Mouse (Mus musculus) embryonic facial prominence, embryonic 10.5 days (tissue): ENCODE measurements around the gene Rab25. TPM values are rescaled to one million over a fixed set of nuclear protein-coding genes. Genes with fewer than 3 reads are reported as not detected.

Experiments
- DNase-seq: peaks from one replicate; pipeline ENCODE4 v3.0.0-alpha.2; 2017; ENCODE audit warnings: low spot score
- H3K27ac ChIP-seq: fragments of 300-500 bp; sonication (generic); replicated peaks from 2 replicates; pipeline ENCODE4 v1.5.1; 2016; ENCODE audit warnings: mild to moderate bottlenecking
- H3K27me3 ChIP-seq: fragments of 300-500 bp; sonication (generic); replicated peaks from 2 replicates; pipeline ENCODE4 v1.6.1; 2016; ENCODE audit warnings: low read depth, mild to moderate bottlenecking; ENCODE audit not compliant: poor library complexity, severe bottlenecking
- H3K36me3 ChIP-seq: fragments of 300-500 bp; sonication (generic); replicated peaks from 2 replicates; pipeline ENCODE4 v1.6.1; 2016; ENCODE audit warnings: mild to moderate bottlenecking, moderate library complexity
- H3K4me1 ChIP-seq: fragments of 300-500 bp; sonication (generic); 2 replicates; pipeline ENCODE4 v1.6.1; 2016
- H3K4me3 ChIP-seq: fragments of 300-500 bp; sonication (generic); 2 replicates; pipeline ENCODE4 v1.5.1; 2016; ENCODE audit warnings: mild to moderate bottlenecking, moderate library complexity
- H3K9me3 ChIP-seq: fragments of 300-500 bp; sonication (generic); 2 replicates; pipeline ENCODE4 v1.6.1; 2016; ENCODE audit warnings: mild to moderate bottlenecking
- WGBS: fragments of 180-500 bp; shearing (Covaris S2); methylation state at CpG from one replicate; pipeline ENCODE4 v1.1.7; 2016; 5-methylcytosine and 5-hydroxymethylcytosine counted together
- polyA plus RNA-seq: library from polyadenylated mRNA; unstranded; fragments of >200 nt; fragmentation: Nextera tagmentation; extraction: Ambion mirVana; gene quantifications from 2 replicates; pipeline ENCODE4 v1.2.1, GENCODE M21; 2016

The Rab25 gene
- polyA plus RNA-seq, 1 experiment from 2014 or later, result 5.8 TPM

DNA sequence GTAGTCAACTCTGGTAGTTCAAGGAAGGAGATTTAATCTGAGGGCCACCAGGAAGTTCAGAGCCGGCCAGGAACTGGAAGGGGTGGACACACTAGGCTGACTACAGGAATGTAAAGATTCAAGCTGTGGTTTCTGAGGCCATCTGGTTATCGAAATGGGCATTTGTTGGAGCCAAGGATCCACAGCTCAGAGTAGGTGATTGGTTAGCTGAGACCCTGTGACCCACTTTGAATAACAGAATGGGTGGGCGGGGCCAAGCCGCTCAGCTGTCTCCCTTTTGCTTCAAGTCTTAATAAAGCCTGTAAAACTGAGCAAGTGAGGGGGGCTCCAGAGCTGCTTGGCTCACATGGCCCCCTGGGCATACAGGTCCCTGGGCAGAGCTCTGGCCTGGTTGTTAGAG lies 13.9 kb upstream of the Rab25 start:
- no peaks in the 10 kb centered on the region for H3K9me3 ChIP-seq
- no peak overlapping the region for H3K4me3 ChIP-seq
- no peak overlapping the region for H3K27ac ChIP-seq
- peaks cover 100% of the 10 kb centered on the region for H3K36me3 ChIP-seq
- DNase-seq, result no peak
- WGBS, result 69% methylated on average over 4 of the region's 4 CpGs
- no peaks in the 10 kb centered on the region for H3K27me3 ChIP-seq
- H3K4me1 ChIP-seq, result no peaks in the 10 kb centered on the region

DNA sequence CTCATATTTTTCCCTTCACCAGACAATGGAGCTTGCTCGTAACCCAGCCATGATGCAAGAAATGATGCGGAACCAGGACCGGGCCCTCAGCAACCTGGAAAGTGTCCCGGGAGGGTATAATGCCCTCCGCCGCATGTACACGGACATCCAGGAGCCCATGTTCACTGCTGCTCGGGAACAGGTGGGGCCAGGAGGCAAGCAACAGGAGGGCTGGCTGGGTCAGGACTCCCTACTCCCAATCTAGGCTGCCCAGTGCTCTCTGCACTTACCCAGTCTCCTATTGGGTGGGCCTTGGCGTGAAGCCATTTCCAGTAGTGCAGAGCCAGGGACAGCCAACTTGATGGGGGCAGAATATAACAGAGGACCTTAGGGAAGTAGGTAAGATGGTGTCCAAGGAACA lies 11.5 kb upstream of the Rab25 start:
- no peak overlapping the region for H3K27ac ChIP-seq
- no peak overlapping the region for H3K4me3 ChIP-seq
- peaks cover 97% of the 10 kb centered on the region for H3K36me3 ChIP-seq
- H3K9me3 ChIP-seq, result no peaks in the 10 kb centered on the region
- H3K27me3 ChIP-seq, result no peaks in the 10 kb centered on the region
- DNase-seq, result no peak
- H3K4me1 ChIP-seq, result peaks cover 18% of the 10 kb centered on the region
- 94% methylated on average over 9 of the region's 9 CpGs for WGBS

GRCm38 (mm10) chr3:88556616-88557015 lies 8.5 kb upstream of the Rab25 start:
- Histone ChIP-seq H3K36me3 (peaks cover 67% of the 10 kb centered on the region), H3K4me1 (peaks cover 36% of the 10 kb centered on the region), H3K9me3 (no peaks in the 10 kb centered on the region), H3K27ac (no peak overlapping the region), H3K4me3 (no peak overlapping the region), H3K27me3 (no peaks in the 10 kb centered on the region)
- DNase-seq, result no peak
- WGBS, result 92% methylated on average over 8 of the region's 8 CpGs

DNA sequence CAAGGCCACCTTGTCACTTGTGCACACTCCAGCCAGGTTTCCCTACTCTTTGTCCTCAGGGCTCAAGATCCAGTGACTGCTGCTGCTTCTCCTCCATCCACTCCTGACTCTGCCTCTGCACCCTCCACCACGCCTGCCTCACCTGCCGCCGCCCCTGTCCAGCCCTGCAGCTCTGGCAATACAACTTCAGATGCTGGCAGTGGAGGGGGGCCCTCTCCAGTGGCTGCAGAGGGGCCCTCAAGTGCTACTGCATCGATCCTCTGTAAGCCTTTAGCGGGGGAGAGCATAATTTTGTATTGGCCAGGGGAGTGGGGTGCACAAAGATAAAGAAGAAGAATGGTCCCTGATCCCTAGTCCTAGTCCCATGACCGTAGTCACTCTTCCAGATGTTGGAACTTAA lies 7.6 kb upstream of the Rab25 start:
- 96% methylated on average over 6 of the region's 6 CpGs for WGBS
- DNase-seq, result no peak
- no peaks in the 10 kb centered on the region for H3K9me3 ChIP-seq
- H3K4me3 ChIP-seq, result peak overlapping the region; percentile 94; the same call in 1 of the 2 replicates
- H3K4me1 ChIP-seq, result peaks cover 42% of the 10 kb centered on the region
- H3K27me3 ChIP-seq, result no peaks in the 10 kb centered on the region
- peaks cover 58% of the 10 kb centered on the region for H3K36me3 ChIP-seq
- no peak overlapping the region for H3K27ac ChIP-seq

DNA sequence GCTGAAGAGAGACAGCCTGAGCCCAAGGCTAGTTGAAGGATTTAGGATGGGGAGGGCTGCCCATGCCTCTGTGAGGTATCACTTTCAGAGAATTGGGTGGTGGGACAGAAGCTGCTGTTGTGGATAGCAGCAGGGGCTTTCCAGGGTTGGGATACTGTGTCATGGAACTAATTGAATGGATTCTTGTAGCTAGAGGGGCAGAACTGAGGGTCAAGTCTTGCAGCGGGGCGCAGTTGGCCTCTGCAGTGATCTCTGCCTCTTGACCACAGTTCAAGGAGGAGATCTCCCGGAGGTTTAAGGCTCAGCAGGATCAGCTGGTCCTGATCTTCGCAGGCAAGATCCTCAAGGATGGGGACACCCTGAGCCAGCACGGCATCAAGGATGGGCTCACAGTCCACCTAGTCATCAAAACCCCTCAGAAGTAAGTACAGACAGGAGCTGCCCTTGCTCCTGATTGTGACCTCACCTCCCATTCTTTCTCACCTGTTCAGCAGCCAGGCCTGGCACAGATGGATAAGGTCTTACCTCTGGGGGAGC lies 7.0 kb upstream of the Rab25 start:
- 77% methylated on average over 5 of the region's 5 CpGs for WGBS
- DNase-seq, result no peak
- Histone ChIP-seq H3K9me3 (no peaks in the 10 kb centered on the region), H3K27me3 (no peaks in the 10 kb centered on the region), H3K4me3 (peak overlapping the region; percentile 94), H3K27ac (no peak overlapping the region; the same call in 1 of the 2 replicates), H3K36me3 (peaks cover 52% of the 10 kb centered on the region), H3K4me1 (peaks cover 42% of the 10 kb centered on the region)

GRCm38 (mm10) chr3:88553880-88554586 lies 5.9 kb upstream of the Rab25 start:
- Histone ChIP-seq H3K4me3 (peak overlapping the region; percentile 94), H3K4me1 (peaks cover 45% of the 10 kb centered on the region), H3K27ac (peak overlapping the region; percentile 99), H3K27me3 (no peaks in the 10 kb centered on the region), H3K9me3 (no peaks in the 10 kb centered on the region), H3K36me3 (peaks cover 47% of the 10 kb centered on the region)
- WGBS, result 1% methylated on average over 41 of the region's 41 CpGs
- DNase-seq, result no peak

- peaks cover 42% of the 10 kb centered on the region for H3K36me3 ChIP-seq
- H3K27ac ChIP-seq, result peak within 1 kb of the TSS; percentile 99
- DNase-seq, result peak; percentile 97
- WGBS, result under 1% methylated on average over 36 of the region's 37 CpGs
- no peaks in the 10 kb centered on the region for H3K27me3 ChIP-seq
- H3K4me1 ChIP-seq, result peaks cover 46% of the 10 kb centered on the region
- peak within 1 kb of the TSS; percentile 94 for H3K4me3 ChIP-seq
- H3K9me3 ChIP-seq, result no peaks in the 10 kb centered on the region
Observed at GRCm38 (mm10) chr3:88553525-88553879, 5.4 kb upstream of the Rab25 start, which contains the start of gene Ubqln4. Gene Ubqln4, plus strand, starts transcription at chr3:88553758.

GRCm38 (mm10) chr3:88552676-88553524 lies 4.8 kb upstream of the Rab25 start, which contains the start of gene Lamtor2:
Gene Lamtor2, minus strand, starts transcription at chr3:88553074.
- H3K27ac ChIP-seq, result peak within 1 kb of the TSS; percentile 99
- peak; percentile 98 for DNase-seq
- no peaks in the 10 kb centered on the region for H3K9me3 ChIP-seq
- H3K4me3 ChIP-seq, result peak within 1 kb of the TSS; percentile 94
- under 1% methylated on average over 48 of the region's 48 CpGs for WGBS
- peaks cover 52% of the 10 kb centered on the region for H3K4me1 ChIP-seq
- H3K27me3 ChIP-seq, result no peaks in the 10 kb centered on the region
- H3K36me3 ChIP-seq, result peaks cover 36% of the 10 kb centered on the region

DNA sequence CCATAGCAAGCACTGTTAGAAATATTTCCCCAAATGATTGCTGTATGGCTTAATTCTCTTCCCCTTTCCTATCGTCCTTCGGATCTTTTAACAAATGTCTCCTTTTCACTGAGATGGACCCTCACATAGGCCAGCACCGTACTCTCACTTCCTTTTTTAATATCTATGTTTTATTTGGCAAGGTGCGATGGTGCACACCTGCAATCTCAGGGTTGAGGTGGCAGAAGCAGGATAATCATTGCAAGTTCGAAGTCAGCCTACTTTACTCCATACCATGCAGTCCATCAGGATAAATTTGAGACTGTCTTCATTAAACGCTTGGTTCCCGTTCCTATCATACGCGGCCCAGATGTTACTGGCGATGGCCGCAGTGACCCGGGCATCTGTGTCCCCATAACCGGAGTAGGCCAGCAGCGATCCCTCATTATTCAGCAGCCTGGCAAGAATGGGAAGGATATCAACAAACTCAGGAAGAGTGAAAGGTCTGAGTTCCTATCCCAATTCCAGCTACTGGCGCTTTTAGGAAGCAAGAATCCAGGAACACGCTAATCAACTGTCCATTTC lies 4.1 kb upstream of the Rab25 start:
- peaks cover 29% of the 10 kb centered on the region for H3K36me3 ChIP-seq
- H3K9me3 ChIP-seq, result no peaks in the 10 kb centered on the region
- H3K27ac ChIP-seq, result peak overlapping the region; percentile 99
- H3K4me1 ChIP-seq, result peaks cover 53% of the 10 kb centered on the region
- peak overlapping the region; percentile 94 for H3K4me3 ChIP-seq
- DNase-seq, result no peak
- 26% methylated on average over 16 of the region's 16 CpGs for WGBS
- no peaks in the 10 kb centered on the region for H3K27me3 ChIP-seq

DNA sequence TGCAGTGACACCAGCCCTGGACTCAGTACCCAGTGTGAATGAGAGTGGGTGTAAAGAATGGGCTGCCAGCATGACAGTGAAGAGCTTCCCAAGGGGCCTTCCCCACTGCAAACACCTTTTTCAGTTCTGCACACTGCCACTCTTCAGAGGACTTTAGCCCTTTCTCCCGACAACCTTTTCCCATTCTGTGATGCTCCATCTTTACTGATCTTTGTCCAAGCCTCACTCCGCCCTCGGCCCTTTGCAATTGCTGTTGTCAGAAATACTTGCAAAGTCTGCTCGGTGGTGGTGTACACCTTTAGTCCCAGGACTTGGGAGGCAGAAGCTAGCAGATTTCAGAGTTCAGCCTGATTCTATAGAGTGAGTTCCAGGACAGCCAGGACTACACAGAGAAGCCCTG lies 3.5 kb upstream of the Rab25 start:
- no peaks in the 10 kb centered on the region for H3K9me3 ChIP-seq
- H3K36me3 ChIP-seq, result peaks cover 23% of the 10 kb centered on the region
- no peak overlapping the region for H3K27ac ChIP-seq
- 88% methylated on average over 4 of the region's 4 CpGs for WGBS
- H3K27me3 ChIP-seq, result no peaks in the 10 kb centered on the region
- peaks cover 50% of the 10 kb centered on the region for H3K4me1 ChIP-seq
- H3K4me3 ChIP-seq, result peak overlapping the region; percentile 94
- no peak for DNase-seq

DNA sequence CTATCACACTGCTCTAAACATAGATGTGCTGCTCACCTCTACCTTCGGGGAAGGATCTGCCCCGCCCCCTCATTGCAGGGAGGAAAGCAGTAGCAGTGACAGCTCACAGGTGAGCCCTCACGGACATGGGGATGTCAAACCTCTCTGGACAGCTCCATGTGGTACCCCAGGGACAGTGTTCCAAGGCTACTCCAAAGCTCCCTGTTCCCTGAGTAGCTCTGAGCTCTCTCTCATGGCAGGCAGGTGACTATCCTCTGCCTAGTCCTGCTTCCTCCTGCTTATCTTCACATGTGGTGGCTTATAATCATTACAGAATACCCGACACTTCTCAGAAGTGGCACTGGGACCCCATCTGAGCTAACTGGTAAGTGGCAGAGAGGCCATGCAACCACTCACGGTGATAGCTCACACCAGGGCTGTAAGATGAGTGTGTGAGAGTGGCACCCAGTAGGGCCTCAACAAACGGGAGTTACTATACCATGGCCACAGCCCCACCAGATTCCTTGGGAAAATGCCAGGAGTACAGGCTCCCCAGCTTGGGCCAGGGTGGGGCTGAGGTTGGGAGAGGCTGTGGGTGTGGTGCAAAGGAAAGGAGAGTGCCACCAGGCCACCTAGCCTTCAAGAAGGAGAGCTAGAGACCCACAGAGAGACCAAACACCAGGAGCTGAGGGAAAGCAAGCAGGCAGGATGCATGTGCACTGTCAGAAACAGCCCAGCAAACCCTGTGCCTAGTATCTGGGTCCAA lies 1.3 kb downstream of the Rab25 start:
- DNase-seq, result no peak
- Histone ChIP-seq H3K27ac (no peak overlapping the region), H3K4me3 (no peak overlapping the region), H3K9me3 (no peaks in the 10 kb centered on the region), H3K4me1 (peaks cover 46% of the 10 kb centered on the region), H3K36me3 (peaks cover 12% of the 10 kb centered on the region), H3K27me3 (no peaks in the 10 kb centered on the region)
- WGBS, result 79% methylated on average over 6 of the region's 6 CpGs
